Mouse (Mus musculus) cerebellum, adult 2 months (tissue): Measurements from ENCODE around the gene Megf6.

Experiments used
- CTCF ChIP-seq: fragments of 200-500 bp; IDR thresholded peaks from 2 replicates; pipeline ENCODE4 v1.5.1; 2011; ENCODE audit warnings: low read depth, mild to moderate bottlenecking, control low read depth, low read length, moderate library complexity, borderline replicate concordance; ENCODE audit not compliant: insufficient read depth
- POLR2A ChIP-seq: fragments of 200-500 bp; IDR thresholded peaks from 2 replicates; pipeline ENCODE4 v1.6.1; 2011; ENCODE audit warnings: low read length, control low read depth, borderline replicate concordance; ENCODE audit not compliant: insufficient read depth

GRCm38 (mm10) chr4:154222773-154223172 lies 52.2 kb downstream of the Megf6 start:
- TF ChIP-seq POLR2A (no peak), CTCF (no peak)
